Mouse (Mus musculus) intestine, embryonic 14.5 days (tissue): Measurements from ENCODE around the gene Tagln2. TPM values are rescaled to one million over a fixed set of nuclear protein-coding genes. Genes with fewer than 3 reads are reported as not detected.

Experiments used
- ATAC-seq: fragments of 200-750 bp; cut with Nextera tagmentation; replicated peaks from 2 replicates; pipeline ENCODE4 v1.8.0; 2017; ENCODE audit warnings: low read depth, moderate number of reproducible peaks, moderate TSS enrichment, moderate library complexity; ENCODE audit not compliant: low FRiP score, low TSS enrichment
- DNase-seq: peaks from one replicate; pipeline ENCODE4 v3.0.0-alpha.2; 2018; ENCODE audit warnings: low spot score
- H3K27ac ChIP-seq: fragments of 300-500 bp; sonication (generic); 2 replicates; pipeline ENCODE4 v1.5.1; 2014; ENCODE audit warnings: low read depth, mild to moderate bottlenecking, control low read depth
- H3K27me3 ChIP-seq: fragments of 300-500 bp; sonication (generic); replicated peaks from 2 replicates; pipeline ENCODE4 v1.6.1; 2014; ENCODE audit warnings: low read length, control low read depth; ENCODE audit not compliant: control insufficient read depth, insufficient read depth
- H3K36me3 ChIP-seq: fragments of 300-500 bp; sonication (generic); 2 replicates; pipeline ENCODE4 v1.6.1; 2014; ENCODE audit warnings: low read length, control low read depth; ENCODE audit not compliant: control insufficient read depth, insufficient read depth
- H3K4me1 ChIP-seq: fragments of 300-500 bp; sonication (generic); replicated peaks from 2 replicates; pipeline ENCODE4 v1.6.1; 2014; ENCODE audit warnings: low read length, control low read depth, mixed read lengths; ENCODE audit not compliant: control insufficient read depth, insufficient read depth
- H3K4me2 ChIP-seq: fragments of 300-500 bp; sonication (generic); 2 replicates; pipeline ENCODE4 v1.6.1; 2014; ENCODE audit warnings: low read length
- H3K4me3 ChIP-seq: fragments of 300-500 bp; sonication (generic); 2 replicates; pipeline ENCODE4 v1.5.1; 2014; ENCODE audit warnings: low read depth, low read length, control low read depth, mixed read lengths
- H3K9ac ChIP-seq: fragments of 300-500 bp; sonication (generic); 2 replicates; pipeline ENCODE4 v1.6.1; 2014; ENCODE audit warnings: mild to moderate bottlenecking, low read length
- H3K9me3 ChIP-seq: fragments of 300-500 bp; sonication (generic); 2 replicates; pipeline ENCODE4 v1.6.1; 2016; ENCODE audit warnings: low read length, control low read depth; ENCODE audit not compliant: control insufficient read depth
- WGBS: fragments of 180-500 bp; shearing (Covaris S2); extraction: QIAGEN DNeasy Blood & Tissue Kit; methylation state at CpG from one replicate; pipeline ENCODE4 v1.1.7; 2014; 5-methylcytosine and 5-hydroxymethylcytosine counted together
- polyA plus RNA-seq: library from polyadenylated mRNA; unstranded; fragments of >200 nt; fragmentation: Nextera tagmentation; extraction: Ambion mirVana; gene quantifications from 2 replicates; pipeline ENCODE4 v1.2.1, GENCODE M21; 2014

Gene Tagln2
- 241 TPM in 2 replicates for polyA plus RNA-seq

DNA sequence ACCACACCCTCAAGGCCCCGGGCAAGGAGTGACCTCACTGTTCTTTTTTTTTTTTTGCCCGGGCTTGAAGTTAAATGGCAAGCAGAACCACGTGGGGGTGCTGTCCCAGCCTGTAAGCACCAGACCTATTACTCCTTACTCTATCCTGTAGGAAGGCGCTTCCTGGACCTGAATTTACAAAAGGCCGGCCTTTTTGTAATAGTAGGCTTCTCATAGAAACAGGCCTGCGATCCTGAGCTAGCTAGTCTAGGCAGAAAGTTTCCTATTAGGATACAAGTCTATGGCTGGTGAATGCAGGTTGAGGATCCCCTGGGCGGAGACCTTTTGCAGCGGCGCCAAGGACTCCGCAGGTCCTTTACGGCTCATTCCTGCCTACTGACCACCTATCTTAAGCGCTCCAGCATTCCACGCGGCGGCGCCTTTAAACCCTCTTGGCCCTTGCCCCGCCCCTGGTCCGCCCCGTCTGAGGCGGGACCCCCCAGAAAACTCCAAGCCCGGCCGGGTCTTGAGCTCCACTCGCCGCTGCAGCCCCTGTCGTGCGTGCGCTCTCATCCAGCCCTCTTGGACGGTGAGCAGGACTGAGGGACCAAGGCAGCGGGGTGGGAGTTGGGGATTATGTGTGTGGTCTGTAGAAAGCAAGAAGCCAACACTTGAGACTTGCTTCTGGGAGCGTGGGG is at the start of gene Tagln2:
Gene Tagln2 (plus strand): TSS at position 283 of the 677 bp plus-strand sequence.
- Histone ChIP-seq H3K27me3 (no peaks in the 10 kb centered on the region), H3K36me3 (peaks cover 35% of the 10 kb centered on the region), H3K27ac (peak within 1 kb of the TSS; percentile 68), H3K9ac (peak within 1 kb of the TSS; percentile 76), H3K4me1 (peaks cover 34% of the 10 kb centered on the region), H3K4me2 (peak within 1 kb of the TSS; percentile 59), H3K4me3 (peak within 1 kb of the TSS; percentile 67), H3K9me3 (no peaks in the 10 kb centered on the region)
- DNase-seq: peak; percentile 93
- WGBS: 2% methylated on average over 30 of the region's 30 CpGs
- ATAC-seq: peak; percentile 65

DNA sequence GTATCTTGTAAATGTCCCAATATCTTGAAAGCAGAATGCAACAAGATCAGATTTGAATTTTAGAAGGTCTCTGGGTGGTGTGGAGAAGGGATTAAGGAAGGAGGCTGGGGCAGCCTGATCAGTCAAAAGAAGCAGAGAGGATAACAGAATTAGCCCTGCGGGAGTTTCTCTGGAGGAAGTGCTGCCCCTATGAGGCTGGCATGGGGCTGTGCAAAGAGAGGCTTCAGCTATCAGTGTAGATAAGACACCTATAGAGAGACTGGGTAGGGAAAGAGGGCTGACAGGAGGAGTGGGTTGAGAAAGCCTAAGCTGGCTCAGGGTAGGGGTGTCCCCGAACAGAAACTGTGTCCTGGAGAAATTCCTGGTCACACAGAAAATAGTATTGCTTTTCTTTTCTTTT is 49.6 kb upstream of the Tagln2 start:
- H3K4me1 ChIP-seq: 0 out of 2 replicates have a peak, but pooled peaks cover 3% of the 10 kb centered on the region
- 51% methylated on average over 2 of the region's 2 CpGs for WGBS
- no peak for DNase-seq
- H3K27ac ChIP-seq: no peak overlapping the region
- H3K4me2 ChIP-seq: no peak overlapping the region
- H3K27me3 ChIP-seq: no peaks in the 10 kb centered on the region
- ATAC-seq: no peak
- H3K36me3 ChIP-seq: no peaks in the 10 kb centered on the region
- no peak overlapping the region for H3K4me3 ChIP-seq
- H3K9ac ChIP-seq: no peak overlapping the region
- H3K9me3 ChIP-seq: no peaks in the 10 kb centered on the region

DNA sequence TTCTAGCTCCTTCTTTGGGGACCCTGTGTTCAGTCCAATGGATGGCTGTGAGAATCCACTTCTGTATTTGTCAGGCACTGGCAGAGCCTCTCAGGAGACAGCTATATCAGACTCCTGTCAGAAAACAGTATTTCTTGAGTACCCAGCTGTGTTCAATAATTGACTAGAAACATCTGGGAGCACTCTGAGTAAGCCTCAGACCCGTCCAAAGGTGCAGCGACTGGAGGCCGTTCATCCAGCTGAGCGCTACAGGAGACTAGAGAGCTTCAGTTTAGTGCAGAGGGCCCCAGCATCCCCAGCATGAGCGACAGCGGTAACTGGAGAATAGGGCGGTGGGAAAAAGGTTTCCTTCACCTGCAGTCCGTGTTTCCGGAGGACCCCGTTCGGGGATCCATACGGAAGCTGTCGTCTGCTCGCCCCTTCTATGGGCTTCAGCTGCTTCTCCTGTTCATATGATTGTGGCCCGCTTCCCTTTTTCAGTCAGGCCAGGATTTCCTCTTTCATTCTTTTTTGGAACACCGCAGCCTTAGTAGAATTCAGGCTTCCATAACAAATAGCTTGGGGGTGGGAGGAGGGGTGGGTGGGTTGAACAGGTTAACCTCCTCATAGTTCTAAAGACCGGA is 48.9 kb upstream of the Tagln2 start:
- 41% methylated on average over 17 of the region's 17 CpGs for WGBS

DNA sequence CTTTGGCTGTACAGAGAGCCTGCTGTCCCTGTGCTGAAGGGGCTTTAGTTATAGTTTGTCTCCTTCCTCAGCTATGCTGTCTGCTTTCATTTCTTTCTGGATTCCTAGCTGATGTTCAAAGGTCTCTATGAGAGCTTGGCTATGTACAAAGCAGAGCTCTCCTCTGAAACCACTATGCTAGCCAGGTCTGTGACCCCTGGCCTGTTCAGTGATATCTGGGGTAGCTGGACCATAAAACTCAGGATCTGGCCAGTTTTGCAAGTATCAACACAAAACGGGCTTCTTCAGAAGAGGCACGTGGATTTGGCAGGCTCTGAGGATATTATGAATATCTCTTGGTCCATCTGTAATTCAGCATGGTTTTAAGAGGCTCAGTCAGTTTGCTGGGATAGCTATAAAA is 46.9 kb upstream of the Tagln2 start:
- WGBS: 48% methylated on average over 2 of the region's 2 CpGs
- no peak for ATAC-seq

More for the DNA sequence above, 48.9 kb upstream of the Tagln2 start:
- Histone ChIP-seq H3K9ac (no peak overlapping the region), H3K4me1 (0 out of 2 replicates have a peak, but pooled peaks cover 3% of the 10 kb centered on the region), H3K27me3 (no peaks in the 10 kb centered on the region), H3K36me3 (no peaks in the 10 kb centered on the region), H3K4me3 (no peak overlapping the region), H3K27ac (no peak overlapping the region), H3K9me3 (no peaks in the 10 kb centered on the region), H3K4me2 (0 out of 2 replicates have a peak overlapping the region, but pooled peaks have one; percentile 15)
- ATAC-seq: no peak
- DNase-seq: peak; percentile 46

DNA sequence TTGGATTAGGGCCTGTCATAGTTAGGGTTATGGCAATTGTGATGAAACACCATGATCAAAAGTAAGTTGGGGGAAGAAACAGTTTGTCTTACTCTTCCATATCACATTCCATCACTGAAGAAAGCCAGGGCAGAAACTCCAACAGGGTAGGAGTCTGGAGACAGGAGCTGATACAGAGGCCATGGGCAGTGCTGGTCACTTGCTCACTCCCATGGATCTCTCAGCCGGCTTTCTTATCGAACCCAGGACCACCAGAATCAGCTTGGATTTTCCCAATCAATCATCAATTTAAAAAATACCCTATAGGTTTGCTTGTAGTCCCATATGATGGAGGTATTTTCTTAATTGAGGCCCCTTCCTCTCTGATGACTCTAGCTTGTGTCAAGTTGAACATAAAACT is 46.0 kb upstream of the Tagln2 start:
- 0 out of 2 replicates have a peak, but pooled peaks cover 3% of the 10 kb centered on the region for H3K4me1 ChIP-seq
- H3K4me3 ChIP-seq: no peak overlapping the region
- 95% methylated on average over 2 of the region's 2 CpGs for WGBS
- H3K36me3 ChIP-seq: no peaks in the 10 kb centered on the region
- no peaks in the 10 kb centered on the region for H3K9me3 ChIP-seq
- DNase-seq (no peak), ATAC-seq (no peak)
- H3K9ac ChIP-seq: no peak overlapping the region
- H3K27me3 ChIP-seq: no peaks in the 10 kb centered on the region
- H3K27ac ChIP-seq: no peak overlapping the region
- no peak overlapping the region for H3K4me2 ChIP-seq

More for the DNA sequence above, 46.9 kb upstream of the Tagln2 start:
- Histone ChIP-seq H3K27ac (no peak overlapping the region), H3K27me3 (no peaks in the 10 kb centered on the region), H3K9me3 (no peaks in the 10 kb centered on the region), H3K9ac (no peak overlapping the region), H3K4me3 (no peak overlapping the region), H3K36me3 (no peaks in the 10 kb centered on the region), H3K4me1 (0 out of 2 replicates have a peak, but pooled peaks cover 3% of the 10 kb centered on the region), H3K4me2 (no peak overlapping the region)
- DNase-seq: peak; percentile 43

DNA sequence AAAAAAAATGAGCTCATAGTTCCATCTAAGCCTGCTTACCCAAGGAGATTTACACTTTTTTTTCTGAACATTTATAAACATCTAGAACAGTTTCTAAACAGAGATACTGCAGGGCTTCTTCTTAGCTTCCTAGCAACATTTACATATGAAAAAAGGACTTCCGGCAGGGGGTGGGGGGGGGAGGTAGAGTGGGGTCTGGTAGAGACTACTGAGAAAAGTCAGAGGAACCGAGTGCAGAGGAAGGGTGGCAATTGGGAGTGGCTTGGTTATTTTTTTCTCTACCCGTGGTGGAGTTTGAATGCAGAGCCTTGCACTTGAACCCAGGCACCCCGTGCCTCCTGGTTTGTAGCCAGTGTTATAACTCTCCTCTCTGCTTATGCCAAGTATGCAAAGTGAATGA is 44.4 kb upstream of the Tagln2 start:
- ATAC-seq (no peak), DNase-seq (no peak)
- H3K4me3 ChIP-seq: no peak overlapping the region
- H3K9ac ChIP-seq: no peak overlapping the region
- no peaks in the 10 kb centered on the region for H3K9me3 ChIP-seq
- H3K4me1 ChIP-seq: 0 out of 2 replicates have a peak, but pooled peaks cover 3% of the 10 kb centered on the region
- H3K4me2 ChIP-seq: no peak overlapping the region
- H3K36me3 ChIP-seq: no peaks in the 10 kb centered on the region
- H3K27ac ChIP-seq: no peak overlapping the region
- 22% methylated on average over 4 of the region's 4 CpGs for WGBS
- no peaks in the 10 kb centered on the region for H3K27me3 ChIP-seq

DNA sequence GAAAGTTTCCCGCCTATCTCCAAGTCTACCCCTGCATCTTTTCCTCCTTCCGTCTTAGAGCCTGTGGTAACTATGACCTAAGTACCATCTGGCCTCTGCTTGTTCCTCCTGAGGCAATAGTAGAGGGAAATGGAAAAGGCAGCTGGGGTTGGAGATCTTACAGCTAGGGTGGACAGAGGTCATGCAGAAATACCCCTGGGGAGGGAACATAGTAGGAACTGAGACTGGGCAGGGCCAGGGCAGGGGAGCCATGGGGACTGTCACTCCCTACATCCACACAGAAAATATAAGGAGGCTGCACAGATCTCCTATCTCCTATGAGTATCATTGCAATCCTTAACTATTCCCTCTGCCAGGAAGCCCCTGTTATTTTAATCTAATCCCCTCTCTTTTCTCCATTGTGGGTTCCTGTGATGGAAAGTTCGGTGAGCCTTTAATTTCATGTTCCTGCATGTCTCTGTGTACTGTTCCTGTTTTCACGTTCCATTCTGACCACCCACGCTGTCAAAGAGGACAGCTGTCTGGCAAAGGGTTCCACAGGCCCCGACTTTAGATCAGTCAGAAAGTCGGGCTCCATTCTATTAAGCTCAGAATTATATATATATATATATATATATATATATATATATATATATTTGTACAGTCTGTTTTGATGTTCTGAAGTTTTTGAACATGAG is 43.7 kb upstream of the Tagln2 start:
- H3K4me3 ChIP-seq: no peak overlapping the region
- DNase-seq (no peak), ATAC-seq (no peak)
- no peaks in the 10 kb centered on the region for H3K9me3 ChIP-seq
- no peak overlapping the region for H3K27ac ChIP-seq
- H3K9ac ChIP-seq: no peak overlapping the region
- H3K4me1 ChIP-seq: no peaks in the 10 kb centered on the region
- H3K27me3 ChIP-seq: no peaks in the 10 kb centered on the region
- H3K4me2 ChIP-seq: no peak overlapping the region
- no peaks in the 10 kb centered on the region for H3K36me3 ChIP-seq
- WGBS: 68% methylated on average over 7 of the region's 7 CpGs

DNA sequence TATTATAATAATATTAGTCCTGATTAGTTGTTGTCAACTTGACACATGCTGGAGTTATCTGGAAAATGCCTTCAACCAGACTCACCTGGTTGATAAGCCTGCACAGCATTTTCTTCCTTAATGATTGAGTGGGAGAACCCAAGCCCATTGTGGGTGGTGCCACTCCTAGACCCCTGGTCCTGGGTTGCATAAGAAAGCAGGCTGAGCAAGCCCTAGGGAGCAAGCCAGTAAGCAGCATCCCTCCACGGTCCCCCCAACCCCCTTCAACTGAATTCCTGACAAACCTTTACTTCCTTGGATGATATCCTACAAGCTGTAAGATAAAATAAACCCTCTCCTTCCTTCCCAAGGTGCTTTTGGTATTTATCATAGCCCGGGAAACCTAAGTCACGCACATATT is 42.7 kb upstream of the Tagln2 start:
- H3K4me3 ChIP-seq: no peak overlapping the region

More for the DNA sequence above, 42.7 kb upstream of the Tagln2 start:
- no peaks in the 10 kb centered on the region for H3K4me1 ChIP-seq
- H3K36me3 ChIP-seq: no peaks in the 10 kb centered on the region
- H3K27me3 ChIP-seq: no peaks in the 10 kb centered on the region
- no peak for DNase-seq
- H3K4me2 ChIP-seq: no peak overlapping the region
- no peak overlapping the region for H3K27ac ChIP-seq
- 65% methylated on average over 3 of the region's 3 CpGs for WGBS
- H3K9ac ChIP-seq: no peak overlapping the region
- no peak for ATAC-seq
- no peaks in the 10 kb centered on the region for H3K9me3 ChIP-seq
